Mouse (Mus musculus): ENCODE measurements around the gene Etv1. TPM values are rescaled to one million over a fixed set of nuclear protein-coding genes. Genes with fewer than 3 reads are reported as not detected.

Etv1 gene
- 29.6 and 33.5 TPM in 2 replicates for polyA plus RNA-seq (2015; fragmentation: Nextera tagmentation; extraction: Ambion mirVana)

- peak; percentile 53 for ATAC-seq (replicated peaks; ENCODE audit: insufficient number of reproducible peaks, insufficient read depth, low FRiP score, low read depth)
- H3K9ac ChIP-seq, result peak within 1 kb of the TSS; percentile 68
- H3K4me1 ChIP-seq (replicated peaks), result peaks cover 6% of the 10 kb centered on the region
- H3K27ac ChIP-seq, result peak within 1 kb of the TSS; percentile 96
- H3K27me3 ChIP-seq, result no peaks in the 10 kb centered on the region
- no peaks in the 10 kb centered on the region for H3K36me3 ChIP-seq
- H3K4me2 ChIP-seq, result peak within 1 kb of the TSS; percentile 95
- 0% methylated on average over 20 of the region's 20 CpGs for WGBS
- H3K4me3 ChIP-seq, result peak within 1 kb of the TSS; percentile 81
- no peaks in the 10 kb centered on the region for H3K9me3 ChIP-seq (replicated peaks)
Measured at GRCm38 (mm10) chr12:38779186-38779777, at the start of gene Etv1. Etv1 (plus strand) TSS chr12:38779380.

GRCm38 (mm10) chr12:38729661-38730060, 49.5 kb upstream of the Etv1 start:
- H3K9ac ChIP-seq, result no peak overlapping the region
- H3K4me3 ChIP-seq, result no peak overlapping the region
- no peak overlapping the region for H3K27ac ChIP-seq
- no peaks in the 10 kb centered on the region for H3K27me3 ChIP-seq
- H3K36me3 ChIP-seq, result no peaks in the 10 kb centered on the region
- H3K4me2 ChIP-seq, result no peak overlapping the region
- no peaks in the 10 kb centered on the region for H3K4me1 ChIP-seq (replicated peaks)
- ATAC-seq (replicated peaks; ENCODE audit: insufficient number of reproducible peaks, insufficient read depth, low FRiP score, low read depth), result no peak
- H3K9me3 ChIP-seq (replicated peaks), result no peaks in the 10 kb centered on the region
- WGBS, result 73% methylated on average over 3 of the region's 3 CpGs

- Histone ChIP-seq H3K27me3 (no peaks in the 10 kb centered on the region), H3K36me3 (no peaks in the 10 kb centered on the region), H3K27ac (no peak overlapping the region), H3K9me3 (replicated peaks) (no peaks in the 10 kb centered on the region), H3K4me2 (no peak overlapping the region), H3K4me3 (no peak overlapping the region), H3K9ac (no peak overlapping the region), H3K4me1 (replicated peaks) (no peaks in the 10 kb centered on the region)
- no peak for ATAC-seq (replicated peaks; ENCODE audit: insufficient number of reproducible peaks, insufficient read depth, low FRiP score, low read depth)
- WGBS, result 80% methylated on average over 2 of the region's 2 CpGs
Measured at GRCm38 (mm10) chr12:38730791-38731190, 48.4 kb upstream of the Etv1 start.

- 41% methylated on average over 2 of the region's 2 CpGs for WGBS
- Histone ChIP-seq H3K4me1 (replicated peaks) (no peaks in the 10 kb centered on the region), H3K4me3 (no peak overlapping the region), H3K9ac (no peak overlapping the region), H3K4me2 (no peak overlapping the region), H3K27me3 (no peaks in the 10 kb centered on the region), H3K9me3 (replicated peaks) (no peaks in the 10 kb centered on the region), H3K27ac (no peak overlapping the region), H3K36me3 (no peaks in the 10 kb centered on the region)
- no peak for ATAC-seq (replicated peaks; ENCODE audit: insufficient number of reproducible peaks, insufficient read depth, low FRiP score, low read depth)
Measured at GRCm38 (mm10) chr12:38759322-38759721, 19.9 kb upstream of the Etv1 start.

GRCm38 (mm10) chr12:38777316-38777715, 1.9 kb upstream of the Etv1 start:
- H3K4me2 ChIP-seq, result peak overlapping the region; percentile 95
- no peak overlapping the region for H3K9ac ChIP-seq
- 0 out of 2 replicates have a peak overlapping the region, but pooled peaks have one; percentile 29 for H3K27ac ChIP-seq
- H3K4me3 ChIP-seq, result no peak overlapping the region
- WGBS, result 67% methylated on average over 7 of the region's 7 CpGs
- H3K36me3 ChIP-seq, result no peaks in the 10 kb centered on the region
- H3K9me3 ChIP-seq (replicated peaks), result no peaks in the 10 kb centered on the region
- H3K4me1 ChIP-seq (replicated peaks), result peaks cover 6% of the 10 kb centered on the region
- no peaks in the 10 kb centered on the region for H3K27me3 ChIP-seq
- ATAC-seq (replicated peaks; ENCODE audit: insufficient number of reproducible peaks, insufficient read depth, low FRiP score, low read depth), result no peak

- ATAC-seq (replicated peaks; ENCODE audit: insufficient number of reproducible peaks, insufficient read depth, low FRiP score, low read depth), result no peak
- H3K9ac ChIP-seq, result peak overlapping the region; percentile 27
- peaks cover 6% of the 10 kb centered on the region for H3K4me1 ChIP-seq (replicated peaks)
- H3K27ac ChIP-seq, result peak overlapping the region; percentile 29
- H3K9me3 ChIP-seq (replicated peaks), result no peaks in the 10 kb centered on the region
- WGBS, result 9% methylated on average over 6 of the region's 6 CpGs
- H3K4me2 ChIP-seq, result peak overlapping the region; percentile 95
- peak overlapping the region; percentile 81 for H3K4me3 ChIP-seq
- no peaks in the 10 kb centered on the region for H3K36me3 ChIP-seq
- no peaks in the 10 kb centered on the region for H3K27me3 ChIP-seq
Measured at GRCm38 (mm10) chr12:38777957-38778298, 1.3 kb upstream of the Etv1 start.

GRCm38 (mm10) chr12:38778299-38779075, 693 bp upstream of the Etv1 start:
- peak overlapping the region; percentile 81 for H3K4me3 ChIP-seq
- peak overlapping the region; percentile 68 for H3K9ac ChIP-seq
- H3K27ac ChIP-seq, result peak overlapping the region; percentile 96
- H3K36me3 ChIP-seq, result no peaks in the 10 kb centered on the region
- peak overlapping the region; percentile 95 for H3K4me2 ChIP-seq
- no peaks in the 10 kb centered on the region for H3K9me3 ChIP-seq (replicated peaks)
- peaks cover 6% of the 10 kb centered on the region for H3K4me1 ChIP-seq (replicated peaks)
- ATAC-seq (replicated peaks; ENCODE audit: insufficient number of reproducible peaks, insufficient read depth, low FRiP score, low read depth), result peak; percentile 91
- under 1% methylated on average over 37 of the region's 37 CpGs for WGBS
- no peaks in the 10 kb centered on the region for H3K27me3 ChIP-seq

GRCm38 (mm10) chr12:38780006-38780954, 1.1 kb downstream of the Etv1 start:
- Histone ChIP-seq H3K9ac (peak overlapping the region; percentile 68), H3K9me3 (replicated peaks) (no peaks in the 10 kb centered on the region), H3K27ac (peak overlapping the region; percentile 96), H3K4me2 (peak overlapping the region; percentile 95), H3K4me3 (peak overlapping the region; percentile 81), H3K4me1 (replicated peaks) (peaks cover 6% of the 10 kb centered on the region), H3K27me3 (no peaks in the 10 kb centered on the region), H3K36me3 (no peaks in the 10 kb centered on the region)
- WGBS, result under 1% methylated on average over 33 of the region's 33 CpGs
- peak; percentile 50; the same call in 1 of the 2 replicates for ATAC-seq (replicated peaks; ENCODE audit: insufficient number of reproducible peaks, insufficient read depth, low FRiP score, low read depth)

- Histone ChIP-seq H3K9me3 (replicated peaks) (no peaks in the 10 kb centered on the region), H3K4me3 (peak overlapping the region; percentile 81), H3K27me3 (no peaks in the 10 kb centered on the region), H3K9ac (peak overlapping the region; percentile 68), H3K36me3 (no peaks in the 10 kb centered on the region), H3K4me1 (replicated peaks) (peaks cover 6% of the 10 kb centered on the region), H3K4me2 (peak overlapping the region; percentile 95), H3K27ac (peak overlapping the region; percentile 96)
- no peak for ATAC-seq (replicated peaks; ENCODE audit: insufficient number of reproducible peaks, insufficient read depth, low FRiP score, low read depth)
- under 1% methylated on average over 11 of the region's 11 CpGs for WGBS
Measured at GRCm38 (mm10) chr12:38780955-38781304, 1.8 kb downstream of the Etv1 start.

- WGBS, result 28% methylated on average over 6 of the region's 6 CpGs
- no peak overlapping the region; the same call in none of the 2 replicates for H3K9ac ChIP-seq
Measured at GRCm38 (mm10) chr12:38781686-38782085, 2.5 kb downstream of the Etv1 start.

GRCm38 (mm10) chr12:38783291-38783690, 4.1 kb downstream of the Etv1 start:
- Histone ChIP-seq H3K4me3 (0 out of 2 replicates have a peak overlapping the region, but pooled peaks have one; percentile 9), H3K4me1 (replicated peaks) (peaks cover 1% of the 10 kb centered on the region; the same call in 1 of the 2 replicates)

More at GRCm38 (mm10) chr12:38781686-38782085, 2.5 kb downstream of the Etv1 start:
- no peak overlapping the region for H3K27ac ChIP-seq
- H3K4me3 ChIP-seq, result peak overlapping the region; percentile 81
- no peaks in the 10 kb centered on the region for H3K9me3 ChIP-seq (replicated peaks)
- H3K4me1 ChIP-seq (replicated peaks), result peaks cover 6% of the 10 kb centered on the region
- no peaks in the 10 kb centered on the region for H3K36me3 ChIP-seq
- ATAC-seq (replicated peaks; ENCODE audit: insufficient number of reproducible peaks, insufficient read depth, low FRiP score, low read depth), result no peak
- no peaks in the 10 kb centered on the region for H3K27me3 ChIP-seq
- peak overlapping the region; percentile 95 for H3K4me2 ChIP-seq

More at GRCm38 (mm10) chr12:38783291-38783690, 4.1 kb downstream of the Etv1 start:
- peak overlapping the region; percentile 30; the same call in 1 of the 2 replicates for H3K4me2 ChIP-seq
- H3K27me3 ChIP-seq, result no peaks in the 10 kb centered on the region
- ATAC-seq (replicated peaks; ENCODE audit: insufficient number of reproducible peaks, insufficient read depth, low FRiP score, low read depth), result no peak
- no peaks in the 10 kb centered on the region for H3K36me3 ChIP-seq
- no peak overlapping the region for H3K9ac ChIP-seq
- WGBS, result 76% methylated on average over 1 of the region's 1 CpGs
- H3K27ac ChIP-seq, result no peak overlapping the region
- no peaks in the 10 kb centered on the region for H3K9me3 ChIP-seq (replicated peaks)
